Mouse (Mus musculus): ENCODE measurements at regions not wholly inside any gene's neighbourhood (a gene's known extent, or its start where the extent isn't known, plus 50 kb on each side); places are given as distances from the start of the nearest gene placed in this dataset.

GRCm38 (mm10) chr10:45009676-45010075, 57.3 kb upstream of the Prep start:
- peak; percentile 35 for DNase-seq (ENCODE audit: low spot score)

- no peak for DNase-seq (ENCODE audit: low spot score)
These were observed 57.8 kb upstream of the Prep start for GRCm38 (mm10) chr10:45009235-45009634.

GRCm38 (mm10) chr10:45004037-45004653, 62.9 kb upstream of the Prep start:
- DNase-seq (ENCODE audit: low spot score), result no peak

- DNase-seq (ENCODE audit: low spot score), result no peak
These were observed 63.7 kb upstream of the Prep start for GRCm38 (mm10) chr10:45003344-45003681.

GRCm38 (mm10) chr10:45002637-45003343, 64.2 kb upstream of the Prep start:
- no peak for DNase-seq (ENCODE audit: low spot score)

- peak; percentile 17 for DNase-seq (ENCODE audit: low spot score)
These were observed 65.8 kb upstream of the Prep start for GRCm38 (mm10) chr10:45000873-45001859.

GRCm38 (mm10) chr10:45000027-45000840, 66.8 kb upstream of the Prep start:
- no peak for DNase-seq (ENCODE audit: low spot score)

GRCm38 (mm10) chr10:44997906-44998289, 69.1 kb upstream of the Prep start:
- DNase-seq (ENCODE audit: low spot score), result no peak

GRCm38 (mm10) chr10:44997184-44997905, 69.7 kb upstream of the Prep start:
- no peak for DNase-seq (ENCODE audit: low spot score)

- DNase-seq (ENCODE audit: low spot score), result no peak
These were observed 71.2 kb upstream of the Prep start for GRCm38 (mm10) chr10:44995756-44996155.

- no peak for DNase-seq (ENCODE audit: low spot score)
These were observed 72.4 kb upstream of the Prep start for GRCm38 (mm10) chr10:44994385-44995281.

GRCm38 (mm10) chr10:44993470-44994260, 73.3 kb upstream of the Prep start:
- no peak for DNase-seq (ENCODE audit: low spot score)

- no peak for DNase-seq (ENCODE audit: low spot score)
These were observed 77.5 kb upstream of the Prep start for GRCm38 (mm10) chr10:44989539-44989938.

- no peak for DNase-seq (ENCODE audit: low spot score)
These were observed 78.2 kb upstream of the Prep start for GRCm38 (mm10) chr10:44988756-44989155.

- no peak for DNase-seq (ENCODE audit: low spot score)
These were observed 79.4 kb upstream of the Prep start for GRCm38 (mm10) chr10:44987615-44988014.

GRCm38 (mm10) chr10:44981913-44982312, 85.1 kb upstream of the Prep start:
- DNase-seq (ENCODE audit: low spot score), result no peak

- no peak for DNase-seq (ENCODE audit: low spot score)
These were observed 90.2 kb upstream of the Prep start for GRCm38 (mm10) chr10:44976815-44977214.

- no peak for DNase-seq (ENCODE audit: low spot score)
These were observed 95.1 kb upstream of the Prep start for GRCm38 (mm10) chr10:44971911-44972310.

- DNase-seq (ENCODE audit: low spot score), result no peak
These were observed 107.0 kb upstream of the Prep start for GRCm38 (mm10) chr10:44959968-44960367.

Data from left cerebral cortex, adult 11 months (tissue).